Mouse (Mus musculus) embryo, embryonic 10.5 days (tissue): ENCODE results near the gene Ebf1.

Experiments used
- DNase-seq: peaks from one replicate; pipeline ENCODE4 v3.0.0-alpha.2; 2015; ENCODE audit warnings: low spot score

Gene Ebf1

GRCm38 (mm10) chr11:45055744-45056610 is 438.9 kb downstream of the Ebf1 start:
- no peak for DNase-seq
